Comparison of ENCODE assay signal across 29 mouse cellular contexts in genomic region chr8:76919546-76919945, GRCm38 (mm10).
"Had no signal": no experiment of that assay in that cellular context is flagged by ENCODE, and none has a peak within 500 bp of the region (broad histone marks: within the 10 kb centered on the region; RNA-seq: fewer than 3 reads in every experiment).

No protein-coding gene starts in this region.

- H3K9ac ChIP-seq: limb, embryonic 12.5 days; limb, embryonic 13.5 days; limb, embryonic 15.5 days; liver, embryonic 12.5 days; liver, embryonic 13.5 days; liver, embryonic 14.5 days; liver, embryonic 15.5 days; liver, postnatal 0 days; lung, embryonic 14.5 days; lung, embryonic 15.5 days; midbrain, embryonic 12.5 days; midbrain, embryonic 13.5 days; midbrain, embryonic 15.5 days had no signal

- H3K9me3 ChIP-seq: limb, embryonic 10.5 days; limb, embryonic 12.5 days; limb, embryonic 13.5 days; limb, embryonic 15.5 days; liver, embryonic 12.5 days; liver, embryonic 13.5 days; liver, embryonic 15.5 days; lung, embryonic 15.5 days; megakaryocyte, embryonic 14.5 days; midbrain, embryonic 10.5 days; midbrain, embryonic 12.5 days; midbrain, embryonic 13.5 days; midbrain, embryonic 15.5 days had no signal

- DNase-seq: left cerebral cortex, postnatal 4 days; liver; liver, embryonic 13.5 days; liver, postnatal 0 days; lung, adult 18-20 months; lung, adult 2 months; lung, embryonic 14.5 days; lung, postnatal 10 days; lung, postnatal 14 days; lung, postnatal 36 days; lung, postnatal 4 days; midbrain, embryonic 14.5 days had no signal

- H3K4me3 ChIP-seq: limb, embryonic 10.5 days; limb, embryonic 12.5 days; limb, embryonic 13.5 days; limb, embryonic 15.5 days; liver, embryonic 12.5 days; liver, embryonic 13.5 days; liver, embryonic 15.5 days; lung, embryonic 15.5 days; megakaryocyte, embryonic 14.5 days; midbrain, embryonic 10.5 days; midbrain, embryonic 12.5 days; midbrain, embryonic 13.5 days; midbrain, embryonic 15.5 days; myocyte had no signal

- ATAC-seq: liver, embryonic 12.5 days; liver, postnatal 0 days; lung, postnatal 0 days; midbrain, embryonic 13.5 days; midbrain, embryonic 15.5 days; midbrain, embryonic 16.5 days had no signal

- H3K27ac ChIP-seq: limb, embryonic 10.5 days; limb, embryonic 12.5 days; limb, embryonic 13.5 days; limb, embryonic 15.5 days; liver, embryonic 12.5 days; liver, embryonic 13.5 days; liver, embryonic 14.5 days; liver, embryonic 15.5 days; lung, embryonic 15.5 days; macrophage; midbrain, embryonic 10.5 days; midbrain, embryonic 12.5 days; midbrain, embryonic 13.5 days; midbrain, embryonic 15.5 days had no signal

- H3K36me3 ChIP-seq: limb, embryonic 10.5 days; limb, embryonic 12.5 days; limb, embryonic 13.5 days; limb, embryonic 15.5 days; liver, embryonic 12.5 days; liver, embryonic 13.5 days; liver, embryonic 15.5 days; lung, embryonic 15.5 days; midbrain, embryonic 10.5 days; midbrain, embryonic 12.5 days; midbrain, embryonic 13.5 days; midbrain, embryonic 15.5 days had no signal

- H3K4me1 ChIP-seq: limb, embryonic 10.5 days; limb, embryonic 12.5 days; limb, embryonic 13.5 days; limb, embryonic 15.5 days; liver, embryonic 12.5 days; liver, embryonic 13.5 days; liver, embryonic 15.5 days; lung, embryonic 15.5 days; megakaryocyte, embryonic 14.5 days; midbrain, embryonic 10.5 days; midbrain, embryonic 12.5 days; midbrain, embryonic 13.5 days; midbrain, embryonic 15.5 days had no signal
